Comparison of ENCODE assay signal across 8 mouse cellular contexts in genomic region chr16:22265849-22266376, GRCm38 (mm10). TPM values are rescaled to one million over a fixed set of nuclear protein-coding genes. Genes with fewer than 3 reads are reported as not detected.
DNase-seq lines count a peak whose midpoint lies in the region; ATAC-seq and TF ChIP-seq lines count a peak whose summit lies in the region.

Gene Tra2b, minus strand, starts transcription at chr16:22266005.

- no peaks in the 10 kb centered on the region for H3K27me3 ChIP-seq in ES-Bruce4 (ENCODE audit: control insufficient read depth, insufficient read depth, low read length, poor library complexity, severe bottlenecking)
- no peaks in the 10 kb centered on the region for H3K27me3 ChIP-seq in forebrain, embryonic 14.5 days (replicated peaks; ENCODE audit: control insufficient read depth, insufficient read depth, low read length)
- no peaks in the 10 kb centered on the region for H3K27me3 ChIP-seq in neural tube, embryonic 15.5 days (replicated peaks)

- TF ChIP-seq POLR2A in ES-Bruce4 (IDR thresholded peaks at IDR 0.05; ENCODE audit: insufficient read depth, low read length): peak; percentile 83

- peak; percentile 99 for DNase-seq in forebrain, embryonic 14.5 days (ENCODE audit: low spot score)
- peak; percentile 97 to 98 for DNase-seq in heart, postnatal 14 days
- DNase-seq in layer of hippocampus, adult 11-12 months (ENCODE audit: low spot score): peak; percentile 98
- DNase-seq in lung, adult 18-20 months: peak; percentile 97 to 98
- peak; percentile 98 for DNase-seq in testis, postnatal 14 days (ENCODE audit: low spot score)

- no peak for TF ChIP-seq CTCF in ES-Bruce4 (IDR thresholded peaks at IDR 0.05; ENCODE audit: low read depth, low read length)

- ATAC-seq in cerebellum, adult (ENCODE audit: insufficient number of reproducible peaks, low FRiP score, low TSS enrichment): peak; percentile 95
- peak; percentile 98 for ATAC-seq in forebrain, embryonic 14.5 days
- ATAC-seq in neural tube, embryonic 15.5 days (ENCODE audit: low FRiP score): peak; percentile 98

- WGBS in forebrain, embryonic 14.5 days: under 1% methylated on average over 38 of the region's 38 CpGs
- under 1% methylated on average over 38 of the region's 38 CpGs for WGBS in neural tube, embryonic 15.5 days

- peak within 1 kb of the TSS; percentile 44 for H3K27ac ChIP-seq in ES-Bruce4 (ENCODE audit: insufficient read depth, low read length)
- peak within 1 kb of the TSS; percentile 97 for H3K27ac ChIP-seq in forebrain, embryonic 14.5 days (ENCODE audit: low read depth, low read length)
- H3K27ac ChIP-seq in neural tube, embryonic 15.5 days (replicated peaks): peak within 1 kb of the TSS; percentile 99

- no peaks in the 10 kb centered on the region for H3K9me3 ChIP-seq in ES-Bruce4 (replicated peaks; ENCODE audit: control insufficient read depth, insufficient read depth, low read length, poor library complexity, severe bottlenecking)
- no peaks in the 10 kb centered on the region for H3K9me3 ChIP-seq in forebrain, embryonic 14.5 days (replicated peaks; ENCODE audit: control insufficient read depth, low read length)
- no peaks in the 10 kb centered on the region for H3K9me3 ChIP-seq in neural tube, embryonic 15.5 days (replicated peaks)

- H3K36me3 ChIP-seq in ES-Bruce4 (ENCODE audit: control insufficient read depth, insufficient read depth, low read length, poor library complexity, severe bottlenecking): peaks cover 11% of the 10 kb centered on the region
- H3K36me3 ChIP-seq in forebrain, embryonic 14.5 days (ENCODE audit: control insufficient read depth, insufficient read depth, low read length): 0 out of 2 replicates have a peak, but pooled peaks cover 5% of the 10 kb centered on the region
- H3K36me3 ChIP-seq in neural tube, embryonic 15.5 days: no peaks in the 10 kb centered on the region

- H3K4me3 ChIP-seq in ES-Bruce4 (ENCODE audit: low read depth, low read length): peak within 1 kb of the TSS; percentile 81
- peak within 1 kb of the TSS; percentile 91 for H3K4me3 ChIP-seq in forebrain, embryonic 14.5 days (ENCODE audit: low read depth, low read length)
- H3K4me3 ChIP-seq in neural tube, embryonic 15.5 days (replicated peaks): peak within 1 kb of the TSS; percentile 88

- TF ChIP-seq EP300 in ES-Bruce4 (IDR thresholded peaks at IDR 0.05; ENCODE audit: insufficient read depth, low read depth, low read length): peak; percentile 47; the same call in 1 of the 2 replicates

- H3K9ac ChIP-seq in ES-Bruce4 (ENCODE audit: low read depth, poor library complexity, severe bottlenecking): peak within 1 kb of the TSS; percentile 90
- peak within 1 kb of the TSS; percentile 97 for H3K9ac ChIP-seq in forebrain, embryonic 14.5 days (ENCODE audit: low read length)
- H3K9ac ChIP-seq in neural tube, embryonic 15.5 days (replicated peaks): peak within 1 kb of the TSS; percentile 94

- intact Hi-C loops in heart, postnatal 14 days (cut with DNase I): loop anchor here (2.0 to 10.0 kb wide), 2 partner anchors 103 to 251 kb away; partner anchors contain the start of gene Igf2bp2

- peak within 1 kb of the TSS; percentile 76 for H3K4me2 ChIP-seq in forebrain, embryonic 14.5 days (ENCODE audit: low read length)
- H3K4me2 ChIP-seq in neural tube, embryonic 15.5 days: peak within 1 kb of the TSS; percentile 82

- no peaks in the 10 kb centered on the region for H3K4me1 ChIP-seq in ES-Bruce4 (ENCODE audit: control insufficient read depth, insufficient read depth, low read length)
- H3K4me1 ChIP-seq in forebrain, embryonic 14.5 days (ENCODE audit: control insufficient read depth, insufficient read depth, low read length): peaks cover 14% of the 10 kb centered on the region
- H3K4me1 ChIP-seq in neural tube, embryonic 15.5 days: peaks cover 25% of the 10 kb centered on the region

RNA-seq across cellular contexts. Expression of gene Tra2b, which starts in this region (rescaled TPM):
- polyA plus RNA-seq in ES-Bruce4 (2011; ENCODE audit: insufficient read depth, insufficient read length, low read depth, missing spikeins): 380 and 381 TPM in 2 replicates
- 323 and 365 TPM in 2 replicates for polyA plus RNA-seq in forebrain, embryonic 14.5 days (2014; fragmentation: Nextera tagmentation; extraction: Ambion mirVana)
- total RNA-seq in heart, postnatal 14 days (2021): 10 to 100 TPM; 51.9 to 62.9 TPM
- 220 and 265 TPM in 2 replicates for polyA plus RNA-seq in neural tube, embryonic 15.5 days (2015; fragmentation: Nextera tagmentation; extraction: Ambion mirVana)

Comparison
In these comparisons a context has a peak if more than half of its experiments do, and no peak if none do; other contexts are left out.
1. Peak in every context shown above with its lines: DNase-seq, ATAC-seq, H3K4me3 ChIP-seq and H3K27ac ChIP-seq.
2. H3K27ac ChIP-seq: peak in every context shown above with its lines; median percentile 99 in neural tube, embryonic 15.5 days; 97 in forebrain, embryonic 14.5 days; 44 in ES-Bruce4.